Mouse (Mus musculus) liver, embryonic 11.5 days (tissue): ENCODE measurements around the gene Fam186b. TPM values are rescaled to one million over a fixed set of nuclear protein-coding genes. Genes with fewer than 3 reads are reported as not detected.
"Not testable (repeated sequence)": the region's sequence is repeated elsewhere in the genome, so short reads cannot be mapped to it uniquely, and the experiment has no call there.

ENCODE experiments used
- ATAC-seq: fragments of 200-750 bp; cut with Nextera tagmentation; replicated peaks from 2 replicates; pipeline ENCODE4 v1.8.0; 2017; ENCODE audit warnings: moderate number of reproducible peaks, mild to moderate bottlenecking, moderate TSS enrichment, moderate library complexity; ENCODE audit not compliant: low FRiP score
- DNase-seq: peaks from one replicate; pipeline ENCODE4 v3.0.0-alpha.2; 2017; ENCODE audit warnings: low spot score
- H3K27ac ChIP-seq: fragments of 300-500 bp; sonication (generic); 2 replicates; pipeline ENCODE4 v1.5.1; 2014; ENCODE audit warnings: mild to moderate bottlenecking, low read depth, low read length, control low read depth
- H3K27me3 ChIP-seq: fragments of 300-500 bp; sonication (generic); replicated peaks from 2 replicates; pipeline ENCODE4 v1.6.1; 2014; ENCODE audit warnings: low read length, mixed read lengths; ENCODE audit not compliant: control insufficient read depth, insufficient read depth
- H3K36me3 ChIP-seq: fragments of 300-500 bp; sonication (generic); 2 replicates; pipeline ENCODE4 v1.6.1; 2014; ENCODE audit warnings: mild to moderate bottlenecking, low read length, moderate library complexity, mixed read lengths; ENCODE audit not compliant: control insufficient read depth, insufficient read depth
- H3K4me1 ChIP-seq: fragments of 300-500 bp; sonication (generic); replicated peaks from 2 replicates; pipeline ENCODE4 v1.6.1; 2014; ENCODE audit warnings: low read length, mixed read lengths; ENCODE audit not compliant: control insufficient read depth, insufficient read depth
- H3K4me2 ChIP-seq: fragments of 300-500 bp; sonication (generic); 2 replicates; pipeline ENCODE4 v1.6.1; 2014; ENCODE audit warnings: mild to moderate bottlenecking, control low read depth, moderate library complexity
- H3K4me3 ChIP-seq: fragments of 300-500 bp; sonication (generic); 2 replicates; pipeline ENCODE4 v1.5.1; 2014; ENCODE audit warnings: low read depth, low read length, control low read depth
- H3K9ac ChIP-seq: fragments of 300-500 bp; sonication (generic); 2 replicates; pipeline ENCODE4 v1.6.1; 2014; ENCODE audit warnings: low read depth, low read length, control low read depth
- H3K9me3 ChIP-seq: fragments of 300-500 bp; sonication (generic); 2 replicates; pipeline ENCODE4 v1.6.1; 2016; ENCODE audit warnings: low read length, inconsistent platforms, mixed read lengths; ENCODE audit not compliant: control insufficient read depth
- WGBS: fragments of 180-500 bp; shearing (Covaris S2); extraction: QIAGEN DNeasy Blood & Tissue Kit; methylation state at CpG from one replicate; pipeline ENCODE4 v1.1.7; 2014; 5-methylcytosine and 5-hydroxymethylcytosine counted together
- polyA plus RNA-seq: library from polyadenylated mRNA; unstranded; fragments of >200 nt; fragmentation: Nextera tagmentation; extraction: Ambion mirVana; gene quantifications from 2 replicates; pipeline ENCODE4 v1.2.1, GENCODE M21; 2014

The Fam186b gene
- polyA plus RNA-seq, 1 experiment from 2014 or later, result 0.08 TPM

DNA sequence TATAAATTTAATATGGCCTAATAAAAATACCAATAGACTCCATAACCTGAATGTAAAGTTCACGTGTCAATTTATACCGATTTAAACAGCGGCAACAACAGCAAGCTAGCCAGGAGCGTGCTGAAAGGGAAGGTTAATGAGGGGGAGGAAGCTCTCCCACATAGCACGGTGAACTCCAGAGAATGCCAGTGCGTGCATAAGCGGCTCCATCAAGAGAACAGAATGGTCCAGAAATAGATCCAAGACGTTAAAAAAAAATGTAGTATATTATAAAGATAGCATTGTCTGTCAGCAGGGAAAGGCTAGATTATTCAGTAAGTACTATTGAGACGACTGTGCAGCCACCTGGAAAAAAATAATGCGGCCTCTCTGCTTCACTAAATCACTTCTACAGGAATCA is 33.0 kb downstream of the Fam186b start:
- 71% methylated on average over 10 of the region's 10 CpGs for WGBS
- no peak overlapping the region for H3K4me3 ChIP-seq
- H3K27me3 ChIP-seq, result no peaks in the 10 kb centered on the region
- no peaks in the 10 kb centered on the region for H3K9me3 ChIP-seq
- no peak overlapping the region for H3K9ac ChIP-seq
- ATAC-seq (no peak), DNase-seq (no peak)
- no peak overlapping the region for H3K4me2 ChIP-seq
- peaks cover 4% of the 10 kb centered on the region for H3K4me1 ChIP-seq
- no peak overlapping the region for H3K27ac ChIP-seq
- H3K36me3 ChIP-seq, result no peaks in the 10 kb centered on the region

DNA sequence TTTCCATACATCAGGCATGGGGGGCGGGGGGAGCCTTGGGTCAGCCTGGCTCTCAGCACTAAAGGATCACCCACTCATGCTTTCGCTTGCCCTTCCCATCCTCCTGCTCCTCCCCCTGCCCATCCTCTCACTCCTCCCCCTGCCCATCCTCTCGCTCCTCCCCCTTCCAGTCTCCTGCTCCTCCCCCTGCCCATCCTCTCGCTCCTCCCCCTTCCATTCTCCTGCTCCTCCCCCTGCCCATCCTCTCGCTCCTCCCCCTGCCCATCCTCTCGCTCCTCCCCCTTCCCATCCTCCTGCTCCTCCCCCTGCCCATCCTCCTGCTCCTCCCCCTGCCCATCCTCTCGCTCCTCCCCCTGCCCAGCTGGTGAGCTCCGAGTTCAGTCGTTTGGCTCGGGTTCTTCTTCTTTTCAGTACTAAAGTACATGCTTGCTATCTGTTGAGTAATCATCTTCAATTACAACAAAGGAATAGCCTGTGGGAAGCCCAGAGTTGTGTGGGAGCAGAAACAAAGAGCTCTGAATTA is 35.9 kb downstream of the Fam186b start:
- Histone ChIP-seq H3K4me1 (peaks cover 4% of the 10 kb centered on the region), H3K4me2 (peak overlapping the region; percentile 81), H3K27ac (no peak overlapping the region; the same call in 1 of the 2 replicates), H3K27me3 (no peaks in the 10 kb centered on the region), H3K9ac (no peak overlapping the region), H3K4me3 (peak overlapping the region; percentile 40), H3K9me3 (no peaks in the 10 kb centered on the region), H3K36me3 (no peaks in the 10 kb centered on the region)
- ATAC-seq (peak; percentile 71), DNase-seq (peak; percentile 77)
- 1% methylated on average over 8 of the region's 10 CpGs for WGBS

DNA sequence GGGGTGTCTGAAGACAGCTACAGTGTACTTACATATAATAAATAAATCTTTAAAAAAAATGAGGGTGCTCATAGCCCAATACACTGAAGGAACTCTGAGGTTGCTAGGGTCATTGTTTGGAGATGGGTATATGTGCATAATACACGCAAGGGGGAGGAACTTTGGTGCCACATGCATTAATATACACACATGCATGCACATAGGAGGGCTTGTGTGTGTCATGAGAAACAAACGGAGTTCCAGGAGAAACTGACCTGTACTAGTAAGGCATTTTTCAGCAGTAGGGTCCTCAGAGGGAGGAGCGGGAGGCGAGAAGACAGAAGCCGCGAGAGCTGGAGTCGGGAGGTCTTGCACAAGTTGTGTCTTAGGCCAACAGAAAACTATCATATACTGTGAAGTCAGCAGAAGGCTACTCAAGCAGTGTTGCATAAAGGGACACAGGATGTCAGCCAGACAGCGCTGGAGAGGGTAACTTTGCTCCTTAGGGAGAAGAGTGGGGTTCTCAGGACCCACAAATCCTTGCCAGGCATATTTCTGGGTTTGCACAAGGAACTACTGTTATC is 36.4 kb downstream of the Fam186b start:
- Histone ChIP-seq H3K27ac (no peak overlapping the region), H3K4me3 (no peak overlapping the region), H3K4me2 (peak overlapping the region; percentile 81), H3K4me1 (peaks cover 4% of the 10 kb centered on the region), H3K27me3 (no peaks in the 10 kb centered on the region), H3K9ac (no peak overlapping the region), H3K9me3 (no peaks in the 10 kb centered on the region), H3K36me3 (no peaks in the 10 kb centered on the region)
- DNase-seq, result no peak
- WGBS, result 59% methylated on average over 8 of the region's 8 CpGs
- ATAC-seq, result peak; percentile 67

DNA sequence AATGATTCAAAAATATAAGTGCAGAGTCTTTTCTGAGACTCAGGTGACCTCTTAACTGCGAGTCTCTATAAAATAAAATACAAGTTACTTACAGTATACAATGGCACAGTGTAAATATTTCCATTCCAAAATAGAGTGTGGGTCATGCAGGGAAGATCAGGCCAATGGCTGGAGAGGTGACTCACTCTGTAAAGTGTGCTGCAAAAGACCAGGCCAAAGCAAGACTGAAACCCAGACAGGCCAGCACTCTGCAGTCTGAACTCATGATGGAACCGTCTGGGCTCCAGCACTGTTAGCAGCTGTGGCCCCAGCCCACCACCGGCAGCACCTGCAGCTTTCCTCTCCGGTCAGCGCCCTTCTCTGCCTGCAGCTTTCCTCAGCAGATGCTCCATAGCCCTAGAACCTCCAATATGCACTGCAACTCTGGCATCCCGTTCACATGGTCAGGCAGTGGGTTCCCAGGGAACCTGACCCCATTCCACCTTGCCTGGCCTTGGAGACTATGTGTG is 40.4 kb downstream of the Fam186b start:
- Histone ChIP-seq H3K9me3 (no peaks in the 10 kb centered on the region), H3K4me3 (no peak overlapping the region), H3K27ac (no peak overlapping the region), H3K9ac (no peak overlapping the region), H3K4me1 (peaks cover 14% of the 10 kb centered on the region), H3K36me3 (no peaks in the 10 kb centered on the region), H3K4me2 (no peak overlapping the region), H3K27me3 (no peaks in the 10 kb centered on the region)
- WGBS, result 83% methylated on average over 6 of the region's 6 CpGs
- ATAC-seq (no peak), DNase-seq (no peak)

DNA sequence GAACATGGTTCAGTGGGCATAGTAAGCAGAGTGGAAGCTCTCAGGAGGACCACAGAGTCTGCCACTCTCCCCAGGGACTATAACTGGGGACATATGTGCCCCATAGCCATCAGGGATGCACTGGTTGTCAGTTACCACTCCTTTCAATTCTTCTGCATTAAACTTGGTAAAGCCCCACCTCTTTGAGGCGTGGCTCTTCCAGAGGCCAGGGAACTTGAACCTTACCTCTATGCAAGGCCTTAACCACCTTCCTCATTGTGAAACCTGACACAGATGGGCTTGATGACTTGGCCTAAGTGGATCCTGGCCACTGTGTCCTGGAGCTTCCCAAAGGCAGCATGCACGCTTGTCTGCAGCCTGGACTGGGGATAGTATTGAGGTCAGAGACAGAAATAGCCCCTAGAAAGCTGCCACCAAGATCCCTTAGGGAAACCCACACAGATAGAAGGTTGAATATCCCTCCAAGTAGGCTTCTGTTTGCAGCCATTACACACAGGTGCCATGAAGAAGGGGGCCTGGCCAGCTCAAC is 41.1 kb downstream of the Fam186b start:
- no peak overlapping the region for H3K27ac ChIP-seq
- 87% methylated on average over 2 of the region's 2 CpGs for WGBS
- ATAC-seq, result no peak

DNA sequence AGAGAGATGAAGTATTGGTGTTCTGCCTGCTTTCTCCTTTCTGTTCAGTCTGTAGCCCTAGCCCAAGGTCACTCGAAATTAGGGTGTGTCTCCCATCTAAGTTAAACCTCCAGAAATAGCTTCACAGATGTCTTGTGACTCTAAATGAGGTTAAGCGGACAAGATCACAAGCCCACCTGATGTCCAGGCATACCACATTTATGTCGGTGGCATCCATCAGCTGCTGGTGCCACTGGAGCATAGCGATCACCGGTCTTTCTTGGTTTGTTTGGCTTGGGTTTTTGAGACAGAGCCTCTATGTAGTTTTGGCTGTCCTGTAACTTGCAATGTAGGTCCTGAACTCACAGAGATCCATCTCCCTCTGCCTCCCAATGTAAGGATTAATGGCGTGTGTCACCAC is 41.9 kb downstream of the Fam186b start:
- Histone ChIP-seq H3K36me3 (no peaks in the 10 kb centered on the region), H3K4me1 (peaks cover 11% of the 10 kb centered on the region), H3K27ac (no peak overlapping the region), H3K4me2 (0 out of 2 replicates have a peak overlapping the region, but pooled peaks have one; percentile 94), H3K27me3 (no peaks in the 10 kb centered on the region), H3K9me3 (no peaks in the 10 kb centered on the region), H3K4me3 (no peak overlapping the region), H3K9ac (no peak overlapping the region)
- ATAC-seq (no peak), DNase-seq (no peak)
- WGBS, result 89% methylated on average over 6 of the region's 6 CpGs

More for the DNA sequence above, 41.1 kb downstream of the Fam186b start:
- H3K36me3 ChIP-seq, result no peaks in the 10 kb centered on the region
- no peak for DNase-seq
- H3K27me3 ChIP-seq, result no peaks in the 10 kb centered on the region
- no peak overlapping the region for H3K9ac ChIP-seq
- H3K4me2 ChIP-seq, result no peak overlapping the region
- no peaks in the 10 kb centered on the region for H3K9me3 ChIP-seq
- peaks cover 11% of the 10 kb centered on the region for H3K4me1 ChIP-seq
- no peak overlapping the region for H3K4me3 ChIP-seq

DNA sequence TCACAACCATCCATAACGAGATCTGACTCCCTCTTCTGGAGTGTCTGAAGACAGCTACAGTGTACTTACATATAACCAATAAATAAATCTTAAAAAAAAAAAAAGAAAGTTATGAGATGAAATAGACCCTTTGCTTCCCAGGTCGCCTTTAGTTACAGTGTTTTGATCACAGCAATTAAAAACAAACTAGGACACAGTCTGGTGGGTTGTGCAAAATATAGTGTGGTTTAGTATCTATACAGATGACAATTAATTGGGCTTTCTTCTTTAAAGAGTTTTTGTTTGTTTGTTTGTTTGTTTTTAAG is 42.6 kb downstream of the Fam186b start:
- H3K9me3 ChIP-seq, H3K36me3 ChIP-seq, ATAC-seq, H3K27me3 ChIP-seq, DNase-seq, H3K27ac ChIP-seq, H3K9ac ChIP-seq: not testable (repeated sequence)
- H3K4me1 ChIP-seq, result peaks cover 11% of the 10 kb centered on the region
- H3K4me2 ChIP-seq, result peak overlapping the region; percentile 94
- peak overlapping the region; percentile 72 for H3K4me3 ChIP-seq
- 45% methylated on average over 2 of the region's 2 CpGs for WGBS

DNA sequence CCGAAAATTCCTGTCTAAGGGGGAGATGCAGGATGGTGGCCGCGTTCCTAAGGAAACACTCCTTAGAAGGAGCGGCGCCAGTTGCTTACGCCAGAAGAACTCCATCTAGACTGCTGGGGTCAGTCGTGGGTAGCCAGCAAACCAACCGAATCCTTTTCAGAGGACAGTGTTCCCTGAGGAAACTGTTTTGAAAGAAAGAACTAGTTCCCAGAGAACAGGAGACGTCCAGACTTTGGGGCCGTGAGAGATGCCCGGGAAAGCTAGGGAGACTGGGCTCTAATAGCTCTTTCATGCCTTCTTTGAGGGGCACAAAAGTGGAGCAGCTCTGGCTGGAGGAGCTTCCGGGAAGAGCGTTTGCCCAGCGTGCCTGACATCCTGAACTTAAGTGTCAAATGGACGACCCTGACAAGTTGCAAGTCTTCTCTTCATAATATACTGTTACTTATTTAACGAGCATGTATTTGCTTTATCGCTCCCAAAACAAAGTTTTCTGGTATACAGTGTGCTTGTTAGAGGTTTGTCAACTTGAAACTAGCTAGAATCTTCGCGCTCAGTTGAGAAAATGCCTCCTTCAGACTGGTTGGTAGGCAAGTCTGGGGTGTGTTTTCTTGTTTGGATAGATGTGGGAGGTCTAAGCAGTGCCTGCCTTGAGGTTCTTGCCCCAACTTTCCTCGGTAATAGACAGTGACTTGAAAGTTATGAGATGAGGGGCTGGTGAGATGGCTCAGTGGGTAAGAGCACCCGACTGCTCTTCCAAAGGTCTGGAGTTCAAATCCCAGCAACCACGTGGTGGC is 43.1 kb downstream of the Fam186b start:
- Histone ChIP-seq H3K27me3 (no peaks in the 10 kb centered on the region), H3K36me3 (peaks cover 2% of the 10 kb centered on the region; the same call in 1 of the 2 replicates), H3K9ac (peak overlapping the region; percentile 76), H3K27ac (peak overlapping the region; percentile 95), H3K9me3 (no peaks in the 10 kb centered on the region), H3K4me1 (peaks cover 11% of the 10 kb centered on the region), H3K4me2 (peak overlapping the region; percentile 94), H3K4me3 (peak overlapping the region; percentile 72)
- 4% methylated on average over 22 of the region's 22 CpGs for WGBS
- peak; percentile 20; the same call in 1 of the 2 replicates for ATAC-seq
- DNase-seq, result peak; percentile 46
